Mouse (Mus musculus) hindbrain, embryonic 14.5 days (tissue): ENCODE results near the gene 2700097O09Rik. TPM values are rescaled to one million over a fixed set of nuclear protein-coding genes. Genes with fewer than 3 reads are reported as not detected.

Experiments used
- ATAC-seq: fragments of 200-750 bp; cut with Nextera tagmentation; 2 replicates; pipeline ENCODE4 v1.8.0; 2017; ENCODE audit warnings: moderate number of reproducible peaks, mild to moderate bottlenecking, moderate TSS enrichment, moderate library complexity; ENCODE audit not compliant: low FRiP score
- DNase-seq: peaks from one replicate; pipeline ENCODE4 v3.0.0-alpha.2; 2015; ENCODE audit warnings: low spot score
- H3K27ac ChIP-seq: fragments of 300-500 bp; sonication (generic); 2 replicates; pipeline ENCODE4 v1.5.1; 2014; ENCODE audit warnings: mild to moderate bottlenecking, moderate library complexity
- H3K27me3 ChIP-seq: fragments of 300-500 bp; sonication (generic); 2 replicates; pipeline ENCODE4 v1.6.1; 2014; ENCODE audit warnings: mild to moderate bottlenecking, low read length, mixed read lengths; ENCODE audit not compliant: control insufficient read depth, insufficient read depth
- H3K36me3 ChIP-seq: fragments of 300-500 bp; sonication (generic); replicated peaks from 2 replicates; pipeline ENCODE4 v1.6.1; 2014; ENCODE audit not compliant: control insufficient read depth, insufficient read depth
- H3K4me1 ChIP-seq: fragments of 300-500 bp; sonication (generic); replicated peaks from 2 replicates; pipeline ENCODE4 v1.6.1; 2014; ENCODE audit warnings: antibody characterized with exemption, low read length, mixed read lengths; ENCODE audit not compliant: control insufficient read depth, insufficient read depth
- H3K4me2 ChIP-seq: fragments of 300-500 bp; sonication (generic); replicated peaks from 2 replicates; pipeline ENCODE4 v1.6.1; 2014; ENCODE audit warnings: mild to moderate bottlenecking, moderate library complexity
- H3K4me3 ChIP-seq: fragments of 300-500 bp; sonication (generic); replicated peaks from 2 replicates; pipeline ENCODE4 v1.5.1; 2014; ENCODE audit warnings: mild to moderate bottlenecking, low read length
- H3K9ac ChIP-seq: fragments of 300-500 bp; sonication (generic); 2 replicates; pipeline ENCODE4 v1.6.1; 2014
- H3K9me3 ChIP-seq: fragments of 300-500 bp; sonication (generic); 2 replicates; pipeline ENCODE4 v1.6.1; 2016; ENCODE audit warnings: low read length; ENCODE audit not compliant: control insufficient read depth
- WGBS: fragments of 180-500 bp; shearing (Covaris S2); extraction: QIAGEN DNeasy Blood & Tissue Kit; methylation state at CpG from one replicate; pipeline ENCODE4 v1.1.7; 2014; 5-methylcytosine and 5-hydroxymethylcytosine counted together
- polyA plus RNA-seq: library from polyadenylated mRNA; unstranded; fragments of >200 nt; fragmentation: Nextera tagmentation; extraction: Ambion mirVana; gene quantifications from 2 replicates; pipeline ENCODE4 v1.2.1, GENCODE M21; 2014

2700097O09Rik gene
- polyA plus RNA-seq, 1 experiment from 2014 or later, result 27.5 TPM

DNA sequence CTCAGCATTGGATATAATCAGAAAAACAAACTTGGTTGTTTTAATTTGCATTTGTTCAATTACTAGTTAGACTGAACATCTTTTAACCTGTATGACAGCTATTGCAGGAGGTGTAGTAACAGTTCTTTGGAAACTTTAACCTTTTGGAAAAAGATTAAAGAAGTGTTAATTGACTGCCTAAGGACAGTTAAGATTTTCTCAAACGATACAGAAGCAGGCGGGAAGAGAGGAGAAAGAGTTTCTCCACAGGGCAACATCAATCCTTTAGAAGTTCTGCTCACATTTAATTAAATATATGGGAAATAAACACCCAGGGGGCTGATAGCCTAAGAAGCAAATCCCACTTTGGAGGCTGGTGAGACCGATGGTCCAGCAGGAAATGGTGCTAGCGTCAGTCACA lies 7.4 kb downstream of the 2700097O09Rik start:
- H3K27ac ChIP-seq, result no peak overlapping the region
- ATAC-seq, result no peak
- DNase-seq, result no peak
- WGBS, result 72% methylated on average over 4 of the region's 4 CpGs
- H3K4me3 ChIP-seq, result no peak overlapping the region
- no peaks in the 10 kb centered on the region for H3K36me3 ChIP-seq
- H3K9ac ChIP-seq, result no peak overlapping the region
- H3K4me1 ChIP-seq, result no peaks in the 10 kb centered on the region
- no peaks in the 10 kb centered on the region for H3K27me3 ChIP-seq
- H3K4me2 ChIP-seq, result no peak overlapping the region
- H3K9me3 ChIP-seq, result no peaks in the 10 kb centered on the region

DNA sequence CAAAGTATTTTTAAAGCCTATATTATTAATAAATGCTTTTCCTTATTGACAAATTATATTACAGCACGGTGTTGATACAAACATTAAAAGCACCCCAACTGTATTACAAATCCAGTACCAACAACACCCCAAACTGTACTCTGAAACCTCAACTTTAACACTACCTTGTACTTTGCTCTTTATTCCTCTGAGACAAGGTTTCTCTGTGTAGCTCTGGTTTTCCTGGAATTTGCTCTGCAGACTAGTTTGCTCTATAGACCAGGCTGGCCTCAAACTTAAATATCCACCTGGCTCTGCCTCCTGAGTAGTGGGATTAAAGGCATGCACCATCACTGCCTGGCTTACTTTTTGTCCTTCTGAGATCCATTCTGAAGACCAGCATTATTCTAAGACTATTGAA lies 17.8 kb downstream of the 2700097O09Rik start:
- DNase-seq, result no peak
- 87% methylated on average over 1 of the region's 1 CpGs for WGBS
- Histone ChIP-seq H3K4me3 (no peak overlapping the region), H3K36me3 (peaks cover 15% of the 10 kb centered on the region), H3K9me3 (no peaks in the 10 kb centered on the region), H3K27me3 (no peaks in the 10 kb centered on the region), H3K4me2 (no peak overlapping the region), H3K27ac (no peak overlapping the region), H3K4me1 (no peaks in the 10 kb centered on the region), H3K9ac (no peak overlapping the region)
- no peak for ATAC-seq

DNA sequence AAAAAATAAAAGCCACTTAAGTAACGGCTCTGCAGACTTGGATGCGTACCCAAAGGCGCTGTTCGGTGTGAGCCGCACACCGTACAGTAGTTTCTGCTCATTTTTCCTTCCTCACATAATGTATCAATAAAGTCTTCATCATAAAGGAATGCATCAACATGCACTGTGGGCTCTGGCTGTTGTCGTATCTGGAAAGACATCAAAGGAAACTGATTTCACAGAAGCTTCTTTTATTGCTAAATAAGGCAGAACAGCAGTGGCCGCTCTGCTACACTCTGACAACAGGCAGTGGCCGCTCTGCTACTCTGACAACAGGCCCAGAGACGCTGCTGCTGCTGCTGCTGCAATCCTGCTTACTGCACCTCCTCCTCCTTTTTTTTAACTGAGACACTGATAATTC lies 18.9 kb downstream of the 2700097O09Rik start:
- peaks cover 17% of the 10 kb centered on the region for H3K36me3 ChIP-seq
- no peaks in the 10 kb centered on the region for H3K9me3 ChIP-seq
- WGBS, result 77% methylated on average over 10 of the region's 10 CpGs
- no peak overlapping the region for H3K4me2 ChIP-seq
- H3K4me1 ChIP-seq, result no peaks in the 10 kb centered on the region
- H3K27ac ChIP-seq, result no peak overlapping the region
- ATAC-seq, result no peak
- H3K9ac ChIP-seq, result no peak overlapping the region
- no peak overlapping the region for H3K4me3 ChIP-seq
- DNase-seq, result no peak
- no peaks in the 10 kb centered on the region for H3K27me3 ChIP-seq

DNA sequence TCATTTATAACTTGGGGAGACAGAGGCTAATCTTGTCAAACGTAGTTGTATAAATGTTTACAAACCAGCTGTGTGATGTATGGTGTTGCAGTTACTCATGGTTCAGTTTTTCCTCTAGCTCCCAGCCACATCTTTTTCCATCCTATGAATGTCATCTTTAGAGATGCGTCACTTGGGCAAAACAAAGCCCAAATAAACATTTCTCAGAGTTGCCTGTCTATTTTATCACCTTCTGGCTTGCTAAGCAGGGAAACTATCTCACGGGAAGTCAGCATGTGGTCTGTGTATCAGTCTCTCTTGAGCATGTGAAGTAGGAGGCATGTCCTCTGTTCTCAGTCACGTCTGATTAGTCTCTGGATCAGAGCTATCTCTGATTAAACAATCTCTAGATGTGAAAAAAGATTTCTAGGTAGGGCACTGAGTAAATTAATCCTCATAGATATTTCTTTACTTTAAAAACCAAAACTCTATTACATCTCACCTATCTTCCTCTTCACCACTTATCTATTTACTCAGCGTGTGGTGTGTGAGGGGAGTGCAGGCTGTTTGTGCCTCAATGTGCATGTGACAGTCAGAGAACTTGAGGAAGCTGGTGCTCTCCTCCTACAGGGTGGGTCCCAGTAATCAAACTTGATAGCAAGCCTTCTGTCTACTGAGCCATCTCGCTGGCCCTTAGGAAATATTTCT lies 19.6 kb downstream of the 2700097O09Rik start:
- Histone ChIP-seq H3K27me3 (no peaks in the 10 kb centered on the region), H3K9me3 (no peaks in the 10 kb centered on the region), H3K4me3 (no peak overlapping the region), H3K4me2 (no peak overlapping the region), H3K36me3 (peaks cover 21% of the 10 kb centered on the region), H3K9ac (no peak overlapping the region), H3K27ac (no peak overlapping the region), H3K4me1 (no peaks in the 10 kb centered on the region)
- 89% methylated on average over 6 of the region's 6 CpGs for WGBS
- DNase-seq (no peak), ATAC-seq (no peak)

DNA sequence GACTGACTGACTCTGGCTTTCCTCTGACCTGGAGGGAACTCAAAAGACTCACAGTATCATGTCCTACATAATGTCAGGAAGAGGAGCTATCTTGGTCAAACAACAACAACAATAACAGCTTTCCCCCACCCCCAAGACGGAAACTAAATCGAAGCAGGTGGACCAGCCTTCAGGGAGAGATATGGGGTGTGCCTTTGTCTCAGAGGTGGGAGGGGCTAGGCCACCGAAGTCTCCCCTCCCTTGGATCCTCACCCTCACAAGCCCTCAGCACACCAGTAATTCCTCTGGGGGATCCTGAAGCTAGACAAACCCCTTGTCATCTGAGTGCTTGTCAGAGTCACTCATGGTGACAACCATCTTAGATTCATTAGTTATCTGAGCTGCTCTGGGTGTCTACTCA lies 20.1 kb downstream of the 2700097O09Rik start:
- 74% methylated on average over 3 of the region's 3 CpGs for WGBS
- no peak for DNase-seq

DNA sequence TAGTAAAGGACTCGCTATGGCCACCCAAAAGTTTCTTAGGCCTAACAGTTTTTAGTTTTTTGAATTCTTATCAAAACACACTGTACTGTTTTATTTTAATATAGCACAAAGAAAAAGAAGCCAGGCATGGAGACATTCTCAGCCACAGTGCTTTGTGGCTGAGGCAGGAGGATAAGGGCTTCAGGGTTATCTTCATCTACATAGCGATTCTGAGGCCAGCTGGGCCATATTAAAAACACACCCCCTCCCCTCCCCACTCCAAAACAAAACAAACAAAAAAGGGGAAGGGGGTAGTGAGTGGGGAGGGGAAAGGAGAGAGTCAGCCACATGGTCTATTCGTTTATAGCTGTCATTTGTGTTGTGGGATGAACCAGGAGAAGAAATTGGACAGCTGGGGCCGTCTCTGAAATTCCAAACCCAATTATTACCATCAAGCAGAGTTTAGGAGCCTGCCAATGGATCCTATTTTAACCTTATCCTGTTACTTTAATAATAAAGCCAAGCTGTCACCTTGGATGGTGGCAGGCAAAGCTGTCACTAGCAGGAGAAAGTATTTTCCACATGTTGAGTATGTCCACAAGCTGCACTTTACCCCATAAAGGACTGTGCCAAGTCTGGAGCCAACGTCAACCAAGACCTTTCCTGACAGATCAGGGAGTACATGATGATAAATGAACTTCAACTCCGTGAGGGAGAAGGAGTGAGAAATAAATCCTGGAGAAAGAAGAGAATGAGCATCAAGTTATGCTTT lies 20.9 kb downstream of the 2700097O09Rik start:
- ATAC-seq, result no peak
- no peak overlapping the region for H3K4me3 ChIP-seq
- H3K4me1 ChIP-seq, result no peaks in the 10 kb centered on the region
- 75% methylated on average over 6 of the region's 6 CpGs for WGBS
- H3K36me3 ChIP-seq, result peaks cover 21% of the 10 kb centered on the region
- no peaks in the 10 kb centered on the region for H3K27me3 ChIP-seq
- H3K9ac ChIP-seq, result no peak overlapping the region
- no peak overlapping the region for H3K27ac ChIP-seq
- H3K4me2 ChIP-seq, result no peak overlapping the region
- no peak for DNase-seq
- no peaks in the 10 kb centered on the region for H3K9me3 ChIP-seq

More for the DNA sequence above, 20.1 kb downstream of the 2700097O09Rik start:
- H3K9me3 ChIP-seq, result no peaks in the 10 kb centered on the region
- H3K4me3 ChIP-seq, result no peak overlapping the region
- ATAC-seq, result no peak
- H3K4me1 ChIP-seq, result no peaks in the 10 kb centered on the region
- H3K36me3 ChIP-seq, result peaks cover 21% of the 10 kb centered on the region
- no peak overlapping the region for H3K4me2 ChIP-seq
- H3K27ac ChIP-seq, result no peak overlapping the region
- no peak overlapping the region for H3K9ac ChIP-seq
- H3K27me3 ChIP-seq, result no peaks in the 10 kb centered on the region

DNA sequence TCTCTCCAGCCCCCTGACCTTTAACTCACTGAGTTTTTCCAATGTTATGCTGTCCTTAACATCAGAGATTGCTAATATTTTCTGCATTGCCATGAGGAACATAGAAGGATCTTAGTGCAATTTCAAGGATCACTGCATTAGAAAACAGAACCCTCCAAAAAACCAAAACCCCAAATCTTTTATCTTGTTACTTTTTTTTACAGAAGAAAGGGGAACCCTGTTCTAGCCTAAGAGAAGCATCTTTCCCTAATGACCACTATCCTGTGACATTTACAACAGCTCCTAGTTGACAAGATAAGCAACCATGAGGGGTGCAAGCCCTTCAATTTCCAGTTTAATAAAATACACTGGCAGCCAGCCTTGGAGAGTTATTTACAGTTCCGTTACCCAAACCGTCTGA lies 23.2 kb downstream of the 2700097O09Rik start:
- H3K4me2 ChIP-seq, result no peak overlapping the region
- H3K4me1 ChIP-seq, result no peaks in the 10 kb centered on the region
- peaks cover 25% of the 10 kb centered on the region for H3K36me3 ChIP-seq
- H3K27me3 ChIP-seq, result no peaks in the 10 kb centered on the region
- H3K9ac ChIP-seq, result no peak overlapping the region
- DNase-seq (no peak), ATAC-seq (no peak)
- H3K27ac ChIP-seq, result no peak overlapping the region
- H3K9me3 ChIP-seq, result no peaks in the 10 kb centered on the region
- no peak overlapping the region for H3K4me3 ChIP-seq
- 86% methylated on average over 2 of the region's 2 CpGs for WGBS

DNA sequence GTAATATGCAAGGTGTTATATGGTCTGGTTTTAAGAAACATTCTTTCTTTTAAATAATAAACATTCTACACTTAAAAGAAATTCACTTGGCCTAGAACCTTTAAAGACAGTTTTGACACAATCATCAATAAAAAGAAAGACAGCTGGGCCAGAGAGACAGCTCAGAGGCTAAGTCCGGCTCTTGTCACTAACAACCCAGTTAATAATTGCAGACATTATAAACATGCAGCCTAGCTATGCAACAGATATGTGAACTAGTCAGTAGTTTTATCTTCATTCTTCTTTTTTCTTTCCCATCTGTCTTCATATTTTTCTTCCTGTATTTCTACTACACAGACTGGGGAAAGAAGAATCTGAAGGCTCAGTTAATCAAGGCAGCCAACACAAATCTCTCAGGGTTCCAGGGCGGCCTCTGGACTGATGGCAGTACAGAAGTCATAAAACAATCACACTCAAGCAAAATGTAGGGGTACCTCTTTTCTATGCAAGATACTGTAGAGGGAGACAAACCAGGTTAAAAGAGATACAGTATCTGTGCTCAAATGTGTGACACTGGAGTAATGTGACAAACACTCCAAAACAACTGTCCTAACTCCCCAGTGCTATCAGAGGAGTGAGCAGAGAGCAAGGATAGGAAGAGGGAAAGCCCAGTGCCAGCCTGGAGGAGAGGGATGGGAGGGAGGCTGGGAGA lies 25.2 kb downstream of the 2700097O09Rik start:
- peaks cover 27% of the 10 kb centered on the region for H3K36me3 ChIP-seq
- no peak overlapping the region for H3K27ac ChIP-seq
- H3K4me3 ChIP-seq, result no peak overlapping the region
- no peak overlapping the region for H3K4me2 ChIP-seq
- ATAC-seq (no peak), DNase-seq (no peak)
- no peaks in the 10 kb centered on the region for H3K9me3 ChIP-seq
- H3K4me1 ChIP-seq, result no peaks in the 10 kb centered on the region
- no peak overlapping the region for H3K9ac ChIP-seq
- WGBS, result 90% methylated on average over 2 of the region's 2 CpGs
- H3K27me3 ChIP-seq, result no peaks in the 10 kb centered on the region

DNA sequence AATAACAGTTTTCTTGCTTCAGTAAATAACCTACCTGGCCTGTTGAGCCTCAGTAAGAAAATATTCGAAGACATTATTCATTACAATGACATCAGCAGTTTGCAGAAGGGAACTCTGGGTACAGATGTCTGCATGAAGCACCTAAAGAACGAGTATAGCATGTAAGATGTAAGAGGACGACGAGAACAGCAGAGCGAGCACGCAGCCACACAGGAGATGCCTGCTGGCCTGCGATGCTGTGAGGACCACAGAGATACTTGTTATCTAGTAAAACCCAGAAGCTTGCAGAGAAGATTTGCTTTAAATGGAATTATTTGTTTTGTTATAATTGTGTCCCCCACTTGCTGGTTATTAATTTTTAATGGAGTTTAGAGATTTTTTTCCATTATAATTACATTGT lies 26.6 kb downstream of the 2700097O09Rik start:
- no peaks in the 10 kb centered on the region for H3K9me3 ChIP-seq
- no peaks in the 10 kb centered on the region for H3K4me1 ChIP-seq
- ATAC-seq (no peak), DNase-seq (no peak)
- no peak overlapping the region for H3K4me2 ChIP-seq
- H3K4me3 ChIP-seq, result no peak overlapping the region
- H3K9ac ChIP-seq, result no peak overlapping the region
- no peak overlapping the region for H3K27ac ChIP-seq
- H3K36me3 ChIP-seq, result peaks cover 18% of the 10 kb centered on the region
- no peaks in the 10 kb centered on the region for H3K27me3 ChIP-seq
- WGBS, result 94% methylated on average over 7 of the region's 7 CpGs
